Mouse (Mus musculus) CD4-positive, CD25-positive, alpha-beta regulatory T cell, adult 4 months (primary cell): Measurements from ENCODE around the gene Ctxn2. TPM values are rescaled to one million over a fixed set of nuclear protein-coding genes. Genes with fewer than 3 reads are reported as not detected.
"Not testable (repeated sequence)": the region's sequence is repeated elsewhere in the genome, so short reads cannot be mapped to it uniquely, and the experiment has no call there.

Experiments used
- ATAC-seq: one replicate; pipeline ENCODE4 v1.8.0; 2017
- polyA plus RNA-seq, 2 experiments: library from polyadenylated mRNA; unstranded; fragments of 100-300 nt; shearing (Covaris generic); gene quantifications; one replicate each; pipeline ENCODE4 v1.2.1; 2017

Gene Ctxn2
- polyA plus RNA-seq: not detected

GRCm38 (mm10) chr2:125135903-125136811, at the start of gene Ctxn2:
TSS of gene Ctxn2 (plus strand) at chr2:125136692.
- peak; percentile 53 for ATAC-seq

GRCm38 (mm10) chr2:125088757-125089156, 47.7 kb upstream of the Ctxn2 start:
- no peak for ATAC-seq

GRCm38 (mm10) chr2:125092123-125092522, 44.4 kb upstream of the Ctxn2 start:
- not testable (repeated sequence) for ATAC-seq

- not testable (repeated sequence) for ATAC-seq
These were observed 32.0 kb upstream of the Ctxn2 start for GRCm38 (mm10) chr2:125104491-125104890.

GRCm38 (mm10) chr2:125106536-125106935, 30.0 kb upstream of the Ctxn2 start:
- not testable (repeated sequence) for ATAC-seq

- ATAC-seq: no peak
These were observed 16.9 kb upstream of the Ctxn2 start for GRCm38 (mm10) chr2:125119381-125120110.

- no peak for ATAC-seq
These were observed 14.2 kb upstream of the Ctxn2 start for GRCm38 (mm10) chr2:125122288-125122623.

GRCm38 (mm10) chr2:125122624-125123476, 13.6 kb upstream of the Ctxn2 start:
- peak; percentile 59 for ATAC-seq

GRCm38 (mm10) chr2:125123477-125123852, 13.0 kb upstream of the Ctxn2 start, which contains the start of gene Myef2:
TSS of gene Myef2 (minus strand) at chr2:125123661.
- ATAC-seq: peak; percentile 93

- ATAC-seq: no peak
These were observed 10.7 kb upstream of the Ctxn2 start for GRCm38 (mm10) chr2:125125824-125126223.

- ATAC-seq: no peak
These were observed 9.7 kb upstream of the Ctxn2 start for GRCm38 (mm10) chr2:125126792-125127191.

- ATAC-seq: no peak
These were observed 2.4 kb upstream of the Ctxn2 start for GRCm38 (mm10) chr2:125134113-125134512.

- ATAC-seq: no peak
These were observed 354 bp downstream of the Ctxn2 start for GRCm38 (mm10) chr2:125136846-125137245.

- no peak for ATAC-seq
These were observed 5.8 kb downstream of the Ctxn2 start for GRCm38 (mm10) chr2:125142336-125142735.

GRCm38 (mm10) chr2:125152388-125152787, 15.9 kb downstream of the Ctxn2 start, which contains the start of gene Slc12a1:
TSS of gene Slc12a1 (plus strand) at chr2:125152505.
- ATAC-seq: no peak

- no peak for ATAC-seq
These were observed 17.8 kb downstream of the Ctxn2 start for GRCm38 (mm10) chr2:125154294-125154693.

- ATAC-seq: no peak
These were observed 19.0 kb downstream of the Ctxn2 start for GRCm38 (mm10) chr2:125155504-125155903.

- no peak for ATAC-seq
These were observed 25.5 kb downstream of the Ctxn2 start for GRCm38 (mm10) chr2:125162012-125162470.

- ATAC-seq: no peak
These were observed 41.8 kb downstream of the Ctxn2 start for GRCm38 (mm10) chr2:125178225-125178798.

- ATAC-seq: no peak
These were observed 51.4 kb downstream of the Ctxn2 start for GRCm38 (mm10) chr2:125187904-125188303.

- ATAC-seq: peak; percentile 80
These were observed 52.7 kb downstream of the Ctxn2 start for GRCm38 (mm10) chr2:125189197-125189596.

- ATAC-seq: no peak
These were observed 56.4 kb downstream of the Ctxn2 start for GRCm38 (mm10) chr2:125192905-125193304.
